Mouse (Mus musculus): ENCODE measurements at regions not wholly inside any gene's neighbourhood (a gene's known extent, or its start where the extent isn't known, plus 50 kb on each side); places are given as distances from the start of the nearest gene placed in this dataset.

DNA sequence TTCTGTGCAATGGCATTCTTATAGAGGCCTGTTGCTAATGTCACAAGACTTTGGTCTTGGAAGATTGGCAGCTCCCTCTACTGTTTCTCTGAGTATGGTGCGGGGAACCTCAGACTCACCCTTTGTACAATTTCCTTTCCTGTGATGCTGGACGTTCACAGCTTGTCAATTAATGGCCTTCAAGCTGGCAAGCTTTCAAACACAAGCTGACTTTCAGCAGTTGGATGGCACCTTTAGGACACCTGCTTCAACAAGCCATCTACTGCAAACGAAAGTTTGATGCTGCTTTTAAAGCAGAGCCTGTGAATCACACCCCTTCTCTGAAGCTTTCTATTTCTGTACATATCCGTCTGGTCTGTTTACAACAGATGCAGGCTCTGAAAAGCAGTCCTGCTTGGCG is 841.0 kb upstream of the Ptprd start:
- peak; percentile 5 for DNase-seq
